Mouse (Mus musculus) midbrain, embryonic 15.5 days (tissue): ENCODE results near the gene Gpr108. TPM values are rescaled to one million over a fixed set of nuclear protein-coding genes. Genes with fewer than 3 reads are reported as not detected.

Experiments
- ATAC-seq: fragments of 200-750 bp; cut with Nextera tagmentation; replicated peaks from 2 replicates; pipeline ENCODE4 v1.8.0; 2017; ENCODE audit warnings: moderate TSS enrichment
- H3K27ac ChIP-seq: fragments of 300-500 bp; sonication (generic); 2 replicates; pipeline ENCODE4 v1.5.1; 2015; ENCODE audit warnings: mild to moderate bottlenecking, inconsistent platforms
- H3K27me3 ChIP-seq: fragments of 300-500 bp; sonication (generic); replicated peaks from 2 replicates; pipeline ENCODE4 v1.6.1; 2015; ENCODE audit warnings: inconsistent platforms
- H3K36me3 ChIP-seq: fragments of 300-500 bp; sonication (generic); replicated peaks from 2 replicates; pipeline ENCODE4 v1.6.1; 2015; ENCODE audit warnings: inconsistent platforms
- H3K4me1 ChIP-seq: fragments of 300-500 bp; sonication (generic); 2 replicates; pipeline ENCODE4 v1.6.1; 2015; ENCODE audit warnings: inconsistent platforms
- H3K4me2 ChIP-seq: fragments of 300-500 bp; sonication (generic); 2 replicates; pipeline ENCODE4 v1.6.1; 2015; ENCODE audit warnings: inconsistent platforms, mild to moderate bottlenecking, moderate library complexity
- H3K4me3 ChIP-seq: fragments of 300-500 bp; sonication (generic); 2 replicates; pipeline ENCODE4 v1.5.1; 2015; ENCODE audit warnings: mild to moderate bottlenecking, inconsistent platforms
- H3K9ac ChIP-seq: fragments of 300-500 bp; sonication (generic); 2 replicates; pipeline ENCODE4 v1.6.1; 2015; ENCODE audit warnings: mild to moderate bottlenecking, inconsistent platforms
- H3K9me3 ChIP-seq: fragments of 300-500 bp; sonication (generic); 2 replicates; pipeline ENCODE4 v1.6.1; 2016; ENCODE audit warnings: inconsistent platforms
- WGBS: fragments of 180-500 bp; shearing (Covaris S2); methylation state at CpG from one replicate; pipeline ENCODE4 v1.1.7; 2015; ENCODE audit warnings: mixed read lengths; 5-methylcytosine and 5-hydroxymethylcytosine counted together
- polyA plus RNA-seq: library from polyadenylated mRNA; unstranded; fragments of >200 nt; fragmentation: Nextera tagmentation; extraction: Ambion mirVana; gene quantifications from 2 replicates; pipeline ENCODE4 v1.2.1, GENCODE M21; 2015

Gene Gpr108
- polyA plus RNA-seq, 1 experiment from 2014 or later: 22.7 TPM

DNA sequence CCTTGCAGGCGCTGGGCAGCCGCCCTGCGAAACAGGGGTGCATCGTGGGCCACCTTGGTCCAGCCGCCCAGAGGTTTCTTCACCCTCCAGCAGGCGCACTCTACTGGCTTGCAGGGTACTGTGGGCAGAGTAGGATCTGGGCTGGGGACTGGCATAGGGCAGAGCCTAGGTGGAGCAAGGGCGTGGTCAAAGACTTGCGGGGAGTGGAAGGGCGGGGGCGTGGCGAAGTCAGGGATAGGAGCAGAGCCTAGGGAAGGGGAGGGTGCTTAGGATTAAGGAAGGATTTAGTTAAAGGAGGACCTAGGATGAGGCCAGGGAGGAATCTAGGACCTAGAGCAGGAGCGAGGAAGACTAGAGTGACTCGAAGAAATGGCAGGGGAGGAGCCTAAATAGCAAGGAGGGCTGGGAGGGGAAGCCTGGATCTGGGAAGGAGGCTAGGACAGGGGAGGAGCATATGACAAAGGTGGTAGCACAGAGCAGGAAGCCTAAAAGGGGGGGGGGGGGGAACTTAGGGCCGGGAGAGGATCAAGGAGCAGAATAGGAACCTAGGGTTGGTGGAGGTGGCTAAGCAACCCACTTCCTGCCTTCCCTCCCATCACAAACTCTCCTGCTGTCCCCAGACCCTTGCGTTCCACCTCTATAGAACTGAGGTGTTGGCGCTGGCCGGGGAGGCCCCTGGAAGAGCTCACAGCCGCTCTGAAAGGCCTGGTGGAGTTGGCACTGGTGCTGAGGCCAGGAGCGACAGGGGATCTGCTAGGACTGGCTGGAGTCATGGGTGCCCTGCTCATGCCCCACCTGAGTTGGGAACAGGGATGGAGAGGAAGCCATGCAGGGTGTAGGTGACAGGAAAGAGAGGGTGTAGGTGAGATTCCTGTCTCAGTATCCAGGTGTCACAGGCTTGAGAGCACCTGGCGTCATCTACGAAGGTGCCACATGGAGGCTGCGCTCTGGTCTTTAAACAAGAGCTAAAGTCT lies 17.0 kb upstream of the Gpr108 start:
- ATAC-seq: peak; percentile 37; the same call in 1 of the 2 replicates
- Histone ChIP-seq H3K4me3 (no peak overlapping the region), H3K4me2 (no peak overlapping the region), H3K27me3 (no peaks in the 10 kb centered on the region), H3K9ac (no peak overlapping the region), H3K36me3 (no peaks in the 10 kb centered on the region), H3K27ac (no peak overlapping the region), H3K9me3 (no peaks in the 10 kb centered on the region), H3K4me1 (no peaks in the 10 kb centered on the region)
- 29% methylated on average over 21 of the region's 22 CpGs for WGBS

DNA sequence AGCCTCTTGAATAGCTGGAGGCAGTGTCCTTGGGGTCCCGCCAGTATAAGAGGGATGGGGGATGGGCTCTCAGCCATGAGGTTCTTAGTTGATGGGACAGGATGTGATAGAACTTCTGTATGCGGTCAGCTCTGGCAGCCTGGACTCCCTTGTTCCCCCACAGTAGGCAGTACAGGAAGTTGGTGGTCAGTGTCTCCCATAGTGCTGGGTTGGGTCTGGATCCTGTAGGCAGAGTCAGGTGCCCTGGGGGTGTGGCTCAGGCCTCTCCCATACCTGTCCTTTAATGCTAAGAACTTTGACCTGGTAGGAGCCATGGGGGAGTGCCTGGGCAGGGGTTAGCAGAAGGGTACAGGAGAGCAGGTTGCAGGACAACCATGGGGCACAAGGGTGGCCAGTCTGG lies 15.9 kb upstream of the Gpr108 start:
- Histone ChIP-seq H3K27me3 (no peaks in the 10 kb centered on the region), H3K27ac (no peak overlapping the region)

DNA sequence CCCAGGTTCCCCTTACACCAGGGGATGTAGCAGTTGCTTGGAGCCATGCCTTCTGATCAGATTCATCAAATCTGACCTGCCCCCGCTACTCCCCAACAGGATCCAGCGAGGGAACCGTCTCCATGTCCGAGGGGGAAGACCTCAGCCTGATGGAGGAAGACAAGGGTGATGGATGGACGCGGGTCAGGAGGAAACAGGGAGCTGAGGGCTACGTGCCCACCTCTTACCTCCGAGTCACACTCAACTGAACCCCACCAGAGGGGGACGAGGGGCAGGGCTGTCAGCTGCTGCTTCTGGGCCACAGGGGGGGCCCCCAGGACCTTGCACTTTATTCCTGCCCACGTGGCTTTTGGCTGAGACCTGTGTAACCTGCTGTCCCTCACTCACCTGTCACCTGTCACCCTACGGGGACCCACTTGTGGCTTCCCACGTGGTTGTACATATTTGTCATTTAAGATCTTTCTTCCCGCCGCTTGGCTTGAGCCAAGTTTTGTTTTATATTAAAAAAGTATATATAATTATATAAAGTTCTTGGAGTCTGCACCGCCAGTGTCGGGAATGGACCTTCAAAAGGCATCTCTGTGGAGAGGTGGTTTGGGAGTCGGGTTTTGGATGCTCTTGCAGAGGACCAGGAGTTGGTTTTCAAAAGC lies 14.8 kb upstream of the Gpr108 start:
- Histone ChIP-seq H3K4me2 (no peak overlapping the region), H3K9ac (no peak overlapping the region), H3K4me1 (no peaks in the 10 kb centered on the region), H3K27me3 (no peaks in the 10 kb centered on the region), H3K27ac (no peak overlapping the region), H3K4me3 (no peak overlapping the region), H3K9me3 (no peaks in the 10 kb centered on the region), H3K36me3 (no peaks in the 10 kb centered on the region)
- WGBS: 92% methylated on average over 17 of the region's 17 CpGs
- no peak for ATAC-seq

More for the DNA sequence above, 15.9 kb upstream of the Gpr108 start:
- ATAC-seq: no peak
- Histone ChIP-seq H3K4me1 (no peaks in the 10 kb centered on the region), H3K4me3 (no peak overlapping the region), H3K9ac (no peak overlapping the region), H3K4me2 (no peak overlapping the region), H3K36me3 (no peaks in the 10 kb centered on the region), H3K9me3 (no peaks in the 10 kb centered on the region)
- WGBS: 93% methylated on average over 2 of the region's 2 CpGs

DNA sequence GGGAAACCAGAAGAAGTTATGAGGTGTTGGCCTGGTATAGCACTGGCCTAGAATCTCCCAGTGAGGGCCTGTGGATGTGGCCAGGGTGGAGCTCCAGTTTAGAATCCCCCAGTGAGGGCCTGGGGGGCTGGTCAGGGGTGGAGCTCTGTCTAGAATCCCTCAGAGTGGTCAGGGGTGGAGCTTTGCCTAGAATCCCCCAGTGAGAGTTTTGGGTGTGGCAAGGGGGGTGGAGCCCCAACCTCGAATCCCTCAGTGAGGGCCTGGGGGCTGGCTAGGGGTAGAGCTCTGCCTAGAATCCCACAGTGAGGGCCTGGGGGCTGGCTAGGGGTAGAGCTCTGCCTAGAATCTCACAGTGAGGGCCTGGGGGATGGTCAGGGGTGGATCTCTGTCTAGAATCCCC lies 13.6 kb upstream of the Gpr108 start:
- 38% methylated on average over 1 of the region's 1 CpGs for WGBS
- H3K9me3 ChIP-seq: no peaks in the 10 kb centered on the region
- no peak overlapping the region for H3K4me2 ChIP-seq
- no peak overlapping the region for H3K27ac ChIP-seq
- no peak overlapping the region for H3K9ac ChIP-seq
- no peak for ATAC-seq
- H3K4me3 ChIP-seq: no peak overlapping the region
- no peaks in the 10 kb centered on the region for H3K27me3 ChIP-seq
- H3K36me3 ChIP-seq: no peaks in the 10 kb centered on the region
- H3K4me1 ChIP-seq: no peaks in the 10 kb centered on the region

DNA sequence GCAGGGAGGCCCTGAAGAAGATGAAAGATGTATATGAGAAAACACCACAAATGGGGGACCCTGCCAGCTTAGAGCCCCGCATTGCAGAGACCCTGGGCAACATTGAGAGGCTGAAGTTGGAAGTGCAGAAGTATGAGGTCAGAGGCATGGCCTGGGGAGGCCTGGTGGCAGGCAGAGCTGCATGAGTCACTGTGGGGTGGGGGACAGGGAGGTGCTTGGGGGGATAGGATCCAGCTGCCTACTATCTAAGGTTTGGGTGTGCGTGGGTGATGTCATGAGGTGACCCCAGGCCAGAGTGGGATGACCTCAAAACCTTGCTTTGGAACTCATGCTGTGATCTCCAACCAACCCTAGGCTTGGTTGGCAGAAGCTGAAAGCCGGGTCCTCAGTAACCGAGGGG lies 13.0 kb upstream of the Gpr108 start:
- H3K4me1 ChIP-seq: no peaks in the 10 kb centered on the region
- no peaks in the 10 kb centered on the region for H3K36me3 ChIP-seq
- no peaks in the 10 kb centered on the region for H3K9me3 ChIP-seq
- no peak for ATAC-seq
- no peaks in the 10 kb centered on the region for H3K27me3 ChIP-seq
- no peak overlapping the region for H3K4me3 ChIP-seq
- 95% methylated on average over 4 of the region's 4 CpGs for WGBS
- no peak overlapping the region for H3K9ac ChIP-seq
- no peak overlapping the region for H3K4me2 ChIP-seq
- no peak overlapping the region for H3K27ac ChIP-seq

DNA sequence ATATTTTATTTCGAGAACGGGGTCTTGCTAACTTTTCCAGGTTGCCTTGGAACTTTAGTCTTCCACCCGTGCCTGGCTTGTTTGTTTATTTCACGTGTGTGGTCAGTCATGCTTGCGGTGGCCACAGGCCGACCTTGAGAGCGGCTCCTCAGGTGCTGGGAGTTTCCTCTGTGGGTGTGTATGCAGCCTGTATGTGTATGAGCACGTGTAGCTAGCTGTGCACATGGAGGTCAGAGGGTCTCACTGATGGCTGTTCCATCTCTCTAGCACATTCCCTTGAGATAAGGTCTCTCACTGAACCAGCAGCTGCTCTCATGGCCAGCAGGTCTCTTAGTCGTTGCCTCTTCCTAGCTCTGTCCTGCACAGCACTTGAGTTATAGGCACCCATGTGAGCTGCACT lies 12.1 kb upstream of the Gpr108 start:
- no peak overlapping the region for H3K27ac ChIP-seq
- H3K27me3 ChIP-seq: no peaks in the 10 kb centered on the region
- no peak overlapping the region for H3K4me3 ChIP-seq
- WGBS: 93% methylated on average over 9 of the region's 9 CpGs
- H3K4me2 ChIP-seq: no peak overlapping the region
- no peak for ATAC-seq
- no peaks in the 10 kb centered on the region for H3K36me3 ChIP-seq
- H3K4me1 ChIP-seq: no peaks in the 10 kb centered on the region
- no peaks in the 10 kb centered on the region for H3K9me3 ChIP-seq
- H3K9ac ChIP-seq: no peak overlapping the region

DNA sequence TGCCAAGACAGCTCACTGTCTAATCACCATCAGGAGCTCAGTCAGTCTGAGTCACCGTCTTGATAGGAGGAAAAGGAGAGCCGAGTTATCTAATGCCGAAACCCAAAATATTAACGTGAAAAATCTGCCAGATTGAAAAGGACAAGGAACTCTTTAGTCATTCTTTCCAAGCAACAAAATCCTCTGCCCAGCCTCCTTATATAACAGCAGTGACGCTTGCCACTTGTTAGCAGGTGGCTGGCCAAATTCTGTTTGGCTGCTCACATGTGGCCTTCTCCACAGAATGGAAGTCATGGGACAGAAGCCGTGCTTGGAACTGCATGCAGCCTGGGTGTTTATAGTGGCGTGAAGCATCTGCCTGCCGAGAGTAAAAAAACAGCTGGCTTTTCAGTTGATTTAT lies 11.5 kb upstream of the Gpr108 start:
- Histone ChIP-seq H3K27ac (no peak overlapping the region), H3K36me3 (no peaks in the 10 kb centered on the region), H3K9me3 (no peaks in the 10 kb centered on the region), H3K4me1 (no peaks in the 10 kb centered on the region), H3K4me2 (no peak overlapping the region), H3K4me3 (no peak overlapping the region), H3K27me3 (no peaks in the 10 kb centered on the region), H3K9ac (no peak overlapping the region)
- 92% methylated on average over 8 of the region's 8 CpGs for WGBS
- ATAC-seq: no peak

DNA sequence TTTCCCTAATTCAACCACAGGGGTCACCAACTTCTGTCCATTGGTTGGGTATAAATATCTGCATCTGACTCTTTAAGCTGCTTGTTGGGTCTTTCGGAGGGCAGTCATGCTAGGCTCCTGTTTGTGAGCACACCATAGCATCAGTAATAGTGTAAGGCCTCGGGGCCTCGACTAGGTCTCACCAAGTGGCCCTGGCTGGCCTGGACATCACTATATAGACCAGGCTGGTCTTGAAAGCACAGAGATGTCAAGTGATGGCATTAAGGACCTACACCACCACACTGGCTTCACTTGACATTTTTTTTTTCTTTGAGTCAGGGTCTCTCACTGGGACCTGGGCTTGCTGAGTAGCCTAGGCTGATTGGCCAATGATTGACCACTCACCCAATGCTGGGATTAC lies 9.9 kb upstream of the Gpr108 start:
- no peaks in the 10 kb centered on the region for H3K27me3 ChIP-seq
- 98% methylated on average over 3 of the region's 3 CpGs for WGBS
- no peak overlapping the region for H3K4me2 ChIP-seq
- no peaks in the 10 kb centered on the region for H3K4me1 ChIP-seq
- H3K27ac ChIP-seq: no peak overlapping the region
- H3K9ac ChIP-seq: no peak overlapping the region
- no peaks in the 10 kb centered on the region for H3K36me3 ChIP-seq
- no peaks in the 10 kb centered on the region for H3K9me3 ChIP-seq
- no peak overlapping the region for H3K4me3 ChIP-seq
- no peak for ATAC-seq

DNA sequence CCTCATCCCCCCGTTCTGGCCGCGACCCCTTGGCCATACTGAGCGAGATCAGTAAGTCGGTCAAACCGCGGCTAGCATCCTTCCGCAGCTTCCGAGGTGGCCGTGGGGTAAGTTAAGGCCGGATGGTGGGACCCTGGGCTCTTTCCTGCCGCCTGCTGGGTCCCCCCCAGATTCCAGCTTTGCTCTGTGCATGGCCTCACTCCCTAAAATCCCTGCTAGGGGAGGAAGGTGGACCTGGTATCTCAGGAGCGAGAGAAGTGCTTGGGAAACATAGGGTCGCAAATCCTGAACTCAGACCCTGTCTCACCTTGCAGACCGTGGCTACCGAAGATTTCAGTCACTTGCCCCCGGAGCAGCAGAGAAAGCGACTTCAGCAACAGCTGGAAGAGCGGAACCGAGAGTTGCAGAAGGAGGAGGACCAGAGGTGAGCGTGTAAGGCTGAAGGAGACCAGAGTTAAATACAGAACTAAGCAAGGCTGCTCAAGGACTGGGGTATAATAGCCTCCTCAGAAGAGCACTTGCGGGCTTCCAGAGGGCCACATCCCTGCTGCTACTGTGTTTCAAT lies 8.8 kb upstream of the Gpr108 start:
- H3K9me3 ChIP-seq: no peaks in the 10 kb centered on the region
- no peak overlapping the region for H3K4me3 ChIP-seq
- H3K4me1 ChIP-seq: no peaks in the 10 kb centered on the region
- no peak overlapping the region for H3K9ac ChIP-seq
- H3K4me2 ChIP-seq: no peak overlapping the region
- H3K27ac ChIP-seq: no peak overlapping the region
- 96% methylated on average over 22 of the region's 22 CpGs for WGBS
- no peaks in the 10 kb centered on the region for H3K36me3 ChIP-seq
- no peak for ATAC-seq
- no peaks in the 10 kb centered on the region for H3K27me3 ChIP-seq

DNA sequence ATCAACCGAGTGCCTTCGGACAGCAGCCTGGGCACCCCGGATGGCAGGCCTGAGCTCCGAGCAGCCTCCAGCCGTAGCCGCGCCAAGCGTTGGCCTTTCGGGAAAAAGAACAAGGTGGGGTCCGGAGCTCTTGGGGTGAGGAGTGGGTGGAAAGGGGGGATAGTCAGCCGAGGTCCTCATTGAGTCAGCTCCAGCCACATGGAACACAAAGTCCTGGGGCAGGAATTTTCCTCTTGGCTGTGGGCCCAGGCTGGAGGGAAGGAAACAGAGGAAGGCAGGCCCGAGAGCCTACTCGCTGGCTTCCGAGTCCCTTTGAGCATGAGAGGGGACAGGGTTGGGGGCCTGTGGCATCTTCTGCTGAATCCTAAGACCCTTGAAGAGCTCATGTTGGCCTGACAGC lies 7.1 kb upstream of the Gpr108 start:
- H3K4me3 ChIP-seq: no peak overlapping the region
- H3K4me2 ChIP-seq: no peak overlapping the region
- WGBS: 94% methylated on average over 14 of the region's 14 CpGs
- H3K27me3 ChIP-seq: no peaks in the 10 kb centered on the region
- no peak for ATAC-seq
- no peak overlapping the region for H3K9ac ChIP-seq
- H3K27ac ChIP-seq: no peak overlapping the region
- peaks cover 5% of the 10 kb centered on the region for H3K4me1 ChIP-seq
- no peaks in the 10 kb centered on the region for H3K9me3 ChIP-seq
- no peaks in the 10 kb centered on the region for H3K36me3 ChIP-seq

DNA sequence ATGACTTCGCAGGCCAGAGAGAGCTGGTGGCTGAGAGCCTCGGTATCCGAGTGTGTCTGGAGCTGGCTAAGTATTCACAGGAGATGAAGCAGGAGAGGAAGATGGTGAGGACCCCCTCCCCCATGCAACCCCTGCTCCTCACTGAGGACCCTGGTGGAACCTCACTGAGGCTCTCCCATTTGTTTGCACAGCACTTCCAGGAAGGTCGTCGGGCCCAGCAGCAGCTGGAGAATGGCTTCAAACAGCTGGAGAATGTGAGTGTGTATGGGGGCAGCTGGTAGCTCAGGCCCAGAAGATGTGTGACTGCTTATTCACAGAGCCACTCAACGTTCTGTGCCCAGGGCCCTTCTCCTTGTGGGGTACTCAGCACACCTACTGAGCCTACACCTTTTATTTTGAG lies 5.1 kb upstream of the Gpr108 start:
- no peak overlapping the region for H3K4me3 ChIP-seq
- 0 out of 2 replicates have a peak, but pooled peaks cover 4% of the 10 kb centered on the region for H3K27me3 ChIP-seq
- ATAC-seq: no peak
- H3K36me3 ChIP-seq: no peaks in the 10 kb centered on the region
- no peak overlapping the region for H3K27ac ChIP-seq
- no peak overlapping the region for H3K4me2 ChIP-seq
- peaks cover 26% of the 10 kb centered on the region for H3K4me1 ChIP-seq
- no peak overlapping the region for H3K9ac ChIP-seq
- no peaks in the 10 kb centered on the region for H3K9me3 ChIP-seq
- WGBS: 79% methylated on average over 6 of the region's 6 CpGs

DNA sequence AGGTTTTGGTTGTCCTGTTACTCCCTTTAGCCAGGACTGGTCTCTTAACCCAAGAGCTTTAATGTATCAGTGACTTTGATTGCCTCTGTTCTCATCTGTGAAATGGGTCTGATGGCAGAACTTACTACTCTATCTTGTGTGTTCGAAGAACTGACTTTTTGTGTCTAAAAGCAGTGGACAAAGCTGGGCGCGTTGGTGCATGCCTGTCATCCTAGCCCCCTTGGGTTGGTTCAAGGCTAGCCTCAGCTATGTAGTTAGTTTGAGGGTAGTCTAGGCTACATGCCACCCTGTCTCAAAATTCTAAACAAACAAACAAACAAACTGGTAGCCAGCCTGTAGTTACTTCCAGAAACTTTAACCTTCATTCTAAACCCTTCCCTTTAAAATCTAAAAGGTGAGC lies 3.2 kb upstream of the Gpr108 start:
- WGBS: 90% methylated on average over 3 of the region's 3 CpGs
- Histone ChIP-seq H3K9me3 (no peaks in the 10 kb centered on the region), H3K4me3 (no peak overlapping the region), H3K4me2 (no peak overlapping the region), H3K27me3 (0 out of 2 replicates have a peak, but pooled peaks cover 4% of the 10 kb centered on the region), H3K9ac (no peak overlapping the region), H3K36me3 (no peaks in the 10 kb centered on the region), H3K4me1 (peaks cover 32% of the 10 kb centered on the region), H3K27ac (no peak overlapping the region)
- no peak for ATAC-seq
